Mouse (Mus musculus): Measurements from ENCODE around the gene Hykk. TPM values are rescaled to one million over a fixed set of nuclear protein-coding genes. Genes with fewer than 3 reads are reported as not detected.

Hykk gene
- polyA plus RNA-seq, 1 experiment = 0.22 TPM

GRCm38 (mm10) chr9:54990362-54990761, 73.3 kb downstream of the Hykk start:
- H3K4me3 ChIP-seq (ENCODE audit: control insufficient read depth, insufficient read depth, low read length) = no peak overlapping the region
- no peaks in the 10 kb centered on the region for H3K27me3 ChIP-seq (ENCODE audit: control insufficient read depth, insufficient read depth, low read length)
- DNase-seq = no peak
- no peak for TF ChIP-seq CTCF (IDR thresholded peaks at IDR 0.05; ENCODE audit: borderline replicate concordance, control insufficient read depth, extremely low read depth, insufficient read depth, low read length, poor library complexity)
- TF ChIP-seq POLR2A (IDR thresholded peaks at IDR 0.05; ENCODE audit: control insufficient read depth, extremely low read depth, insufficient read depth, low read length, poor library complexity) = no peak
- no peaks in the 10 kb centered on the region for H3K4me1 ChIP-seq (replicated peaks; ENCODE audit: control insufficient read depth, insufficient read depth, low read length)
- no peak overlapping the region for H3K27ac ChIP-seq (ENCODE audit: control insufficient read depth, insufficient read depth, low read length)
- 69% methylated on average over 3 of the region's 3 CpGs for WGBS
- no peaks in the 10 kb centered on the region for H3K36me3 ChIP-seq (ENCODE audit: control insufficient read depth, insufficient read depth, low read length)

- no peaks in the 10 kb centered on the region for H3K36me3 ChIP-seq (ENCODE audit: control insufficient read depth, insufficient read depth, low read length)
- H3K4me3 ChIP-seq (ENCODE audit: control insufficient read depth, insufficient read depth, low read length) = no peak overlapping the region
- H3K27ac ChIP-seq (ENCODE audit: control insufficient read depth, insufficient read depth, low read length) = no peak overlapping the region
- 66% methylated on average over 3 of the region's 3 CpGs for WGBS
- no peaks in the 10 kb centered on the region for H3K4me1 ChIP-seq (replicated peaks; ENCODE audit: control insufficient read depth, insufficient read depth, low read length)
- TF ChIP-seq POLR2A (IDR thresholded peaks at IDR 0.05; ENCODE audit: control insufficient read depth, extremely low read depth, insufficient read depth, low read length, poor library complexity) = no peak
- no peak for TF ChIP-seq CTCF (IDR thresholded peaks at IDR 0.05; ENCODE audit: borderline replicate concordance, control insufficient read depth, extremely low read depth, insufficient read depth, low read length, poor library complexity)
- DNase-seq = no peak
- H3K27me3 ChIP-seq (ENCODE audit: control insufficient read depth, insufficient read depth, low read length) = no peaks in the 10 kb centered on the region
Observed at GRCm38 (mm10) chr9:54994381-54994780, 77.3 kb downstream of the Hykk start.

- TF ChIP-seq POLR2A (IDR thresholded peaks at IDR 0.05; ENCODE audit: control insufficient read depth, extremely low read depth, insufficient read depth, low read length, poor library complexity) = no peak
- no peak for TF ChIP-seq CTCF (IDR thresholded peaks at IDR 0.05; ENCODE audit: borderline replicate concordance, control insufficient read depth, extremely low read depth, insufficient read depth, low read length, poor library complexity)
- Histone ChIP-seq H3K36me3 (ENCODE audit: control insufficient read depth, insufficient read depth, low read length) (no peaks in the 10 kb centered on the region), H3K4me3 (ENCODE audit: control insufficient read depth, insufficient read depth, low read length) (no peak overlapping the region), H3K4me1 (replicated peaks; ENCODE audit: control insufficient read depth, insufficient read depth, low read length) (no peaks in the 10 kb centered on the region), H3K27me3 (ENCODE audit: control insufficient read depth, insufficient read depth, low read length) (no peaks in the 10 kb centered on the region), H3K27ac (ENCODE audit: control insufficient read depth, insufficient read depth, low read length) (no peak overlapping the region)
- 87% methylated on average over 3 of the region's 3 CpGs for WGBS
- no peak for DNase-seq
Observed at GRCm38 (mm10) chr9:54995645-54996044, 78.6 kb downstream of the Hykk start.

Other genes starting within 250 kb of the Hykk start
- 2.5 and 4.5 TPM in 2 replicates for gene Dnaja4, start 218.4 kb upstream of the Hykk start, polyA plus RNA-seq (2012; rRNA removed)
- 42.2 and 49.7 TPM in 2 replicates for gene Wdr61, start 182.8 kb upstream of the Hykk start, polyA plus RNA-seq (2012; rRNA removed)
- 2.8 and 5.4 TPM in 2 replicates for gene Crabp1, start 152.5 kb upstream of the Hykk start, polyA plus RNA-seq (2012; rRNA removed)
- gene Ireb2, start 53.5 kb upstream of the Hykk start, polyA plus RNA-seq (2012; rRNA removed) = 8.9 and 11.5 TPM in 2 replicates
- gene Psma4, start 33.5 kb downstream of the Hykk start, polyA plus RNA-seq (2012; rRNA removed) = 75.5 and 92.4 TPM in 2 replicates
- not detected in 2 replicates for gene AY074887, start 33.7 kb downstream of the Hykk start, polyA plus RNA-seq (2012; rRNA removed)
- 0.13 and 0.14 TPM in 2 replicates for gene Chrna5, start 63.6 kb downstream of the Hykk start, polyA plus RNA-seq (2012; rRNA removed)
- 0.09 TPM in 2 replicates for gene Chrna3, start 109.3 kb downstream of the Hykk start, polyA plus RNA-seq (2012; rRNA removed)
- 0.39 and 0.57 TPM in 2 replicates for gene Chrnb4, start 131.5 kb downstream of the Hykk start, polyA plus RNA-seq (2012; rRNA removed)
- gene Ube2q2, start 231.6 kb downstream of the Hykk start, polyA plus RNA-seq (2012; rRNA removed) = 9.7 and 12.2 TPM in 2 replicates

Measured in thymus, adult 2 months (tissue).